Mouse (Mus musculus) effector memory CD4-positive, alpha-beta T cell, adult 5 months (primary cell): ENCODE results near the gene Mpv17l. TPM values are rescaled to one million over a fixed set of nuclear protein-coding genes. Genes with fewer than 3 reads are reported as not detected.

ENCODE experiments used
- polyA plus RNA-seq: library from polyadenylated mRNA; unstranded; fragments of 100-300 nt; shearing (Covaris generic); gene quantifications from one replicate; pipeline ENCODE4 v1.2.1, GENCODE M21; 2017

The Mpv17l gene
- polyA plus RNA-seq: 0.91 TPM

GRCm38 (mm10) chr16:13902888-13903483 is at the start of gene Mpv17l, which contains the start of gene Pdxdc1:
TSS of gene Mpv17l (plus strand) at chr16:13903161.
TSS of gene Pdxdc1 (minus strand) at chr16:13903131.

GRCm38 (mm10) chr16:13986574-13987478 is 83.9 kb downstream of the Mpv17l start, which contains the start of the genes 2900011O08Rik and Ifitm7:
TSS of gene 2900011O08Rik (plus strand) at chr16:13986604.
TSS of gene Ifitm7 (minus strand) at chr16:13986888.

Other genes starting within 250 kb of the Mpv17l start
- 40.6 TPM for gene Parn, start 235.0 kb upstream of the Mpv17l start, polyA plus RNA-seq
- gene Bfar, start 231.3 kb upstream of the Mpv17l start, polyA plus RNA-seq: 46.4 TPM
- gene 3110001I22Rik, start 231.2 kb upstream of the Mpv17l start, polyA plus RNA-seq: 26.9 TPM
- not detected for gene Pla2g10, start 172.2 kb upstream of the Mpv17l start, polyA plus RNA-seq
- gene Rrn3, start 122.5 kb upstream of the Mpv17l start, polyA plus RNA-seq: 37.4 TPM
- gene Ntan1, start 84.3 kb upstream of the Mpv17l start, polyA plus RNA-seq: 110 TPM
- gene Pdxdc1, start within 50 bp of the Mpv17l start, polyA plus RNA-seq: 41.7 TPM
- gene 2900011O08Rik, start 83.4 kb downstream of the Mpv17l start, polyA plus RNA-seq: not detected
- not detected for gene Ifitm7, start 83.7 kb downstream of the Mpv17l start, polyA plus RNA-seq